Mouse (Mus musculus) gastrocnemius, postnatal 36 days (tissue): ENCODE data around the gene Ccr4. TPM values are rescaled to one million over a fixed set of nuclear protein-coding genes. Genes with fewer than 3 reads are reported as not detected.

Source experiments
- DNase-seq, 2 experiments: peaks; one replicate each; pipeline ENCODE4 v3.0.0; 2022
- intact Hi-C: fragments of 180-260 bp; cut with DNase I; formaldehyde crosslinking; loops from one replicate; pipeline ENCODE4 v1.15.1; 2025
- long read RNA-seq, 2 experiments: library from polyadenylated mRNA; stranded (forward); transcript quantifications; one replicate each; pipeline ENCODE4 v2.0.0; 2021
- total RNA-seq, 2 experiments: library from RNA; stranded (reverse); gene quantifications; 2 replicates each; pipeline ENCODE4 v1.2.3; 2021

Ccr4 gene
- not detected for total RNA-seq
- long read RNA-seq, experiment 1, result 0 reads
- long read RNA-seq, experiment 2, result 0 reads

DNA sequence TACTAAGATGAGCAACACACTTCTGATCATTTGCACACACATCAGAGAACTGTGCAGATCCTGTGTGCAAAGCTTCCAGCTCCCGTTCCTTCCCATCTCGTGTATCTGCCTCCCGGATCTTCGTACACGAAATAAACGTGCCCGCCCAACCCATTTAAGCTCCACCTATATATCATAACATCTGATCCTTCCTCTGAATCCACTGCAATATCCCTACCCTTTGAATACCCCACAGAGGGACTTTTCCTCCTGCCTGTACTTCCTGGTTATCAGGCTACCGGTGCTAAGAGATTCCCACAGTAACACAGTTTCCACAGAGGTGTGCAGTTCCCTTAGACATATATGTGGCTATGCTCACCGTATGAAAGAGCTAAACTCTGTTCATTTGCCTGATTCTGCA is at the start of gene Ccr4:
Ccr4 (minus strand) TSS at position 101 of the 400 bp plus-strand sequence.
- intact Hi-C loops, result no loop called here
- DNase-seq, result no peak

DNA sequence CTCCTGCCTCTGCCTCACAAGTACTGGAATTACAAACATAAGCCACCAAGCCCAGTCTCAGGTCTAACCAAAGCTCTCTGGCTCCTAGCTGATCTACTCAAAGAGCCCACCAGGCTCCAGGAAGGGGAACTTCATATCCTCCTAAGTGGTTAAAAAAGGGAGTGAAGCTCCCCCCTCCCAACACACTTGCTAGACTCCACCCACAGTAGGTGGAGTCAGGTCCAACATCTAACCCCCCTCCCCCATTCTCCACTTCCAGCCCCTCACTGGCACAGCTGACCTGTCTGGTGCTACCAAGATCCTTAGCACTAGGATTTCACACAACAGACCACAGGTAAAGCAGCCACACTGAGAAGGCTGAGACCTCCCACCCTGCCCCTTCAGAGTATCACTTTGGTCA is 49.1 kb upstream of the Ccr4 start:
- DNase-seq, result no peak
- intact Hi-C loops, result no loop called here

DNA sequence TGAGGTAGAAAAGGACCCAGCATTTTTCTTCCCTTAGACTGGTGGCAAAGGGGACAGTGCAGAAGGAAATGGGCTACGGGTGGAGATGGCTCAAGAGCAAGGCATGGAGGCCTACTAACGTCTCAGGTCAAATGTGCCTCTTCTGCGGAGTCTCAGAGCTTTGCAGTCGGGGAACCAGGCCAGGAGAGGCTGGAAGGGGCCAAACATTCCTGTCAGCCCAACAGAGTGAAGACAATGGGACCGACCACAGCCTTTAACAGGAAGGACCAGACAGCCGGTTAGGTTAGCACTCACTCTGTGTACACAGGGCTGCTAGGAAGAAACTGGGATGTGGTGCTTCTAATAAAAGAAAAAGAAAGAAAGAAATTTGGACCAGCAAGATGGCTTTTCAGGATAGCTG is 45.3 kb upstream of the Ccr4 start:
- intact Hi-C loops, result no loop called here
- DNase-seq, result no peak

DNA sequence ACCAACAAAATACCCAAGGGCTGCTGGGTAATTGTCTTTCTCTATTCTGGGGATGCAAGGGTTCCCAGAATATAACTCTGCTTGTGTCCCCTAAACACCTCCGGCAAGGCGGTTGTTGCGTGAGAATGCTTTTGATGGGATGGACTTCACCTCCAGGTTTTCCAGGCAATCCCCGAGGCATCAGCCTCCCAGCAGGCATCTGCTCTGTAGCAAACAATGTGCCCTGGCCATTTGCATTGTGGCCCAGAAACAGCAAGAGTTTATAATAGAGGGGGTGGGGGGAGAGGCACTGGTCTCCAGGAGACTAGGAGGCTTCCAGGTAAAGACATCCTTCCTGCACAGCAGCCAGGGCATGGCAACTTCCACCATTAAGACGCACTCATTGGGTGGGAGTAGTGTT is 44.4 kb upstream of the Ccr4 start:
- no peak for DNase-seq
- intact Hi-C loops, result no loop called here

DNA sequence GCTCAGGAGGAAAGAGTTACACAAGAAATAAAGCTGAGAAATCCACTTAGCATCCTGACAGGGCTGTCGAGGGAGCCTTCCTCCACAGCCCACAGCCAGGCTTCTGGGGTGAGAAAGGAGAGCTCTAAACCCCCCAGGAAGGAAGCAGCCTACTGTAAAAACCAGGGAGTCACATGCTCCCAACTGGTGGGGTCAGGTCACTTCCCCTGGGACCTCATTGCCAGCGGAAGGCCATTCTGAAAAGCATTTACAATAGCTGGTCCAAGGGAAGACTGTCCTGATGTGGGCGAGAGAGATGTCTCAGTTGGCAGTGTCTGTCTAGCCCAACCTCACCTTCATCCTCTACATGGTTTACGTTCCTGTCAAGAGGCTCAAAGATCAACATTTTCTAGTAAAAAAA is 43.8 kb upstream of the Ccr4 start:
- no peak for DNase-seq
- intact Hi-C loops, result no loop called here

DNA sequence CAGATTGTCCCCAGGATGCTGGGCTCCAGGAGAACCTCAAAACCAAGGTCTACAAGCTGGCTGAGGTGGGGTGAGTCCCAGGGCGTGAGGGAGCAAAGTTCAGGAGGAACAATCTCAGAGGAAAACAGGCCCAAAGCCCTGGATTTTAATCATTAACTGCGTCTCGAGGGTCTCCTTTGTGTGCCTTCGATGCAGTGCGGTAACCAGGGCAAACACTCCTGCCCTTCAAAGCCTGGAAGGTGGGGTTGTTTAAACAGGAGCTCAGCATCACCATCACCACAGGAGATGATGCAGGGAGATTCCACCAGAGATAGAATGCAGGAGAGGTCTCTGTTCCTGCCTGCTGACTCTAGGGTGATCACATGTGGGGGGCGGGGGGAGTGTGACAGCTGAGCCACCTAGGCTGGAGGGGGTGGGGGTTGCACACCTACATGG is 42.9 kb upstream of the Ccr4 start:
- DNase-seq, result no peak
- intact Hi-C loops, result no loop called here

DNA sequence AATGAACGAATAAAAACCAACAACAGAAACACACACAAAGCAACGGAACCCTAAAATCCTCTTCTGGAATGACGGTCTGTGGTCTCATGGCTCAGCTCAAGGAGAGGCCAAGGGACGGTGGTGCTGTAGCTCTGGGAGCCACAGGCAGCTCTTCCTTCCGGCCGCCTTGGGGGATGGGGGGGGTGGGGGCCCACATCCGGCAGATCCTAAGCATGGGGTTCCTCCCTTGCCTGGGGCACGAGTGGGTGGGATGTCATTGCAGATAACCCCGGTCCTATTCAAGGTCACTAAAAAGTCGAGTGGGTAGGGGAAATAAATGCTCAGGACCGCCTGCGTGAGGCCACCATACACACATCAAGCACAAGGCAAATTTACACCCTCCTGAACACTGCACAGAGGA is 42.0 kb upstream of the Ccr4 start:
- intact Hi-C loops, result no loop called here
- DNase-seq, result no peak

DNA sequence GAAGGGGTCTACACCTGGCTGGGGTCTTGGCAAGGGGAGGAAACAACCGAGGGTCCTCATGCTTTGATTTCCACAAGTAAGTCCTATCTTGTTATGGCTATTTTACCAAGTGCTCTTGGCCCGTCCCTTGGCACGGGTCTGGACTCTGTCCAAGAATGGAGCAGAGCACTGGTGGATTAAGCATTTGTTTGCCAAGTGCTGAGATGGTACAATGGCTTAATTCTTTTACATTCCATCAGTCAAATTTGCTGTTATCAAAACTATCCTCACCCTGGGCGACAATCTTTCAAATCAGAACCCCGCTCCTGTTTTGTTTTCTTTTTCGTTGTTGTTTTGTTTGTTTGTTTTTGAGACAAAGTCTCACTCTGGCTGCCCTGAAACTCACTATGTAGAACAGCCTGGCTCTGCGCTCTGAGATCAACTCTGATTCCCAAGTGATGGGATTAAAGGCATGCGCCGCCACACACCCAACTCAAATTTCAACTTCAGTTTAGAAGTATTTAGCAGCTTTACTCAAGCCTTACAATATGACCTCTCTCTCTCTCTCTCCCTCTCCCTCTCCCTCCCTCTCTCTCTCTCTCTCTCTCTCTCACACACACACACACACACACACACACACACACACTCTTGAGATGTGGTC is 40.2 kb upstream of the Ccr4 start:
- intact Hi-C loops, result no loop called here
- no peak for DNase-seq

DNA sequence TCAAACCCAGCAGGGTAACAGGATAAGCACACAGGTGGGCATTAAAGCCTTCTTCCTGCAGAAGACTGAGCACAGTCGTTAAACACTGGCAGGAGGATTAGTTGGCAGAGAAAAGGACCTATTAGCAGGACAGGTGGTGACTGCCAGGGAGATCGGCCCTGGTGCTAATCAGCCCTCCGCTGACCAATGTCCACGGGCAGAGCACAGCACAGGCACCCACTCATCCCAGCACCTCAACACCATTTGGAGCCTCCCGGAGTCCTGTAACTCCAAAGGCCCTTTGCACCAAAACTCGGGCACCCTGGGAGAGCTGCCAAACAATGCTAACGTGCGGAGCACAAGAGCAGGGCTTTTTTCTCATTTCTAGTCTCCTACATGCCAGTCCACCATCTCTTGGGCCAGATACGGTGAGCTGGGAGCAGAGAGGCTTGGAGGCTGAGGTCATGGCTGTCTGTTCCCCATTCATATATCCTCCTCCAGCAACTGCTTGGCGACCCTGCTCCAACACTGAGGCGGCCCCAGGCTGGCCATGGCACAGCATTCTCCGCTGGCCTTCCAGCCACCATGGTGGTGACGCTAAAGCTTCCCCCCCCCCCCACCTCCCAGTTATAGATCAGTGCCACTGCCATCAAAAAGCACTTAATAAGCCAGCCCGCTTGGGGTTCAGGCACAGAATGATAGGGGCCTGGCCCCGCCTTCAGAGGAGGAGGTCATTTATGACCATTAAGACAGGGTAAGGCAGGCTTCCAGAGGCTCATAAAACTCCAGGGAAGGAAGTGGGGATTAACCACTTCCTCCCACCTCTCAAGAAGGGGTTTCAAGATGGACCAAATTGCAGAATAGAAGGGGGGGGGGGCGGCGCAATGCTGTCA is 39.4 kb upstream of the Ccr4 start:
- intact Hi-C loops, result no loop called here
- no peak for DNase-seq

DNA sequence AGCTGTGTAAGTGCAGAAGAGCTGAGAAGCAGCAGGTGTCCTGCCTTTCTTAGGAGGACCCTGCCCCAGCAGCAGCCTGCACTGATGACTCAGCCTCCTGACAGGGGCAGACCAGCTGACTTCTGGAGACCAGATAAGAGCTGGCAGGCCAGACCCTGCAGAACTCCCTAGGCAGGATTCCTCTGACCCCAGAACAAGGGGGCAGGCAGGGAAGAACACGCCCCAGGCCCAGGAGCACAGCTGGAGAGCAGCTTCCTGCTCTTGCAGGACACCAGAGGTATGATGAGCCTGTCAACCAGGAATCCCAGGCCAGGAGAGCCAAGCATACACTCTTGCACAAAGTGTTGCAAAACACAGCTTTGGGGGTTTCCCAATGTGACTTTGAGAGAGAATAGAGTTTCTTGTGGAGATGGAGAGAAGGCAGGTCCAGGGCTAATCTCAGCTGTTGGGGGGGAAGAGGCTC is 36.6 kb upstream of the Ccr4 start:
- intact Hi-C loops, result no loop called here
- DNase-seq, result no peak

DNA sequence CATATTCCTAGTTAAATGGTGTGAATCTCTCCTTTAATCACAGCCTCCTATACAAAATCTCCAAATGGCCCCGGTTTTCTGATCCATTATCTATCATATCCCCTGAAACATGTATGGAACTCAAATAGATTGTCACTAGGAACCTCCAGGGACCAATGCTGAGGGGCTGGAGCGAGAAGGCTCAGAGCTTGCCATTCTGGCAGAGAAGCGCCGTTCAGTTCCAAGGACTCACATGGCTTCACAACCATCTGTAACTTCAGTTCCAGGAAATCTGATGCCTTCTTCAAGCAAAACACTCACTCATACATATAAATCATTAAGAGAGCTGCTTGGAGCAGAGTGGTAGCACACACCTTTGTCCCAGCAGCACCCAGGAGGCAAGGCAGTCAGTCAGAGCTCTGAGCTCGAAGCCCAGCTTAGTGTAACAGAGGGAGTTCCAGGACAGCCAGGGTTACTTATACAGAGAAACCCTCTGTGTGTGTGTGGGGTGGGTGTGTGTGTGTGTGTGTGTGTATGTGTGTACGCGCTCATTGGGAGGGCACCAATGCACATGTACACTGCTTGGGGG is 34.4 kb upstream of the Ccr4 start:
- DNase-seq, result no peak
- intact Hi-C loops, result no loop called here

DNA sequence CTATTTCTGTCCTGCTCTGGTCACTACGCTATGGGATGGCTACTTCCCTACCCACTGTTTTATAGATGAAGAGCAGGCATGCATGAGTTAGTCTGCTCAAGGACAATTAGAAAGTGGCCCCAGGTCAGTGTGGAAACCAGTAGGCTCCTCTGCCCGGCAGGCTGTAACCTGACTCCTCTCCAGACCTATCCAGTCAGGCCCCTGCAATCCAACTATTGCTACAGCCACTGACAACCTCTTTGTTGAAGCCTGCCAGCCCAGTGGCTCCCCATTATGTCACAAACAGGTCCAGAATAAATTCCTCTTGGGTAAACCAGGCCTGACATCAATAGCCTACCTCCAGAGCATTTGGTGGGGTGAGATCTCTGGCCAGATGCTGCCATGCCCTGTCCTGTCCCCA is 31.9 kb upstream of the Ccr4 start:
- intact Hi-C loops, result no loop called here
- no peak for DNase-seq

DNA sequence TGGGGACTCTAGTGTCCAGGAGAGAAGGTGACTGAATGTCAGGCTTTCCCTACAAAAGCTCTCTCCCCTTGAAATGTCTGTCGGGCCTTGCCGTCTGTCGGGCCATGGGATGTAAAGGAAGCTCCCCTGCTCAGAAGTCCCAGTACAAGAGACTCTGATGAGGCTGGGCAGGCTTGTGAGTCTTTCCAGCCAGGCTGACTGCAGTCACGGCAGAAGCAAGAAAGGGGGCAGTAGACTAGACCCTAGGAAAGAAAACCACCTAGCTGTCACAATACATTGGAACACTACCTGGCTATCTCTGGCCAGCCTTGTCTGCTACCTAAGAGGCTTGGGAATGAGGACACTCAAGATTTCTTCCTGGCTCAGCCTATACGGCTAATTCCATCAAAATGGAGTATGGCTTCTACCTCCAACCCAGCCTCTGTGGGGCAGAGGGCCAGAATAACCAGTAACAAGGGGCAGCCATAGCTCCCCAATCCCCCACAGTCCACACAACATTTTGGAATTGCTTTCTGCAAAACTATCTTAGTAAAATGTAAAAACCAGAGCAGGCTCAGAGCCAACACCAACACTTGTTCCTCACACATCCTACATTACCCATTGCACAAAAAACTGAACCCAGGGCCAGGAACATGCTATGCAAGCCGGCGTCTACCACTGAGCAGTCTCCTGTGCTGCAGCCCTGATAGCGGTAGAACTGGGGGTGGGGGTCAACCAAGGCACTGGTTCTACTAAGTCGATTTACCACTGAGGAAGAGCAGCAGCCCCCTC is 30.2 kb upstream of the Ccr4 start:
- no peak for DNase-seq
- intact Hi-C loops, result no loop called here

DNA sequence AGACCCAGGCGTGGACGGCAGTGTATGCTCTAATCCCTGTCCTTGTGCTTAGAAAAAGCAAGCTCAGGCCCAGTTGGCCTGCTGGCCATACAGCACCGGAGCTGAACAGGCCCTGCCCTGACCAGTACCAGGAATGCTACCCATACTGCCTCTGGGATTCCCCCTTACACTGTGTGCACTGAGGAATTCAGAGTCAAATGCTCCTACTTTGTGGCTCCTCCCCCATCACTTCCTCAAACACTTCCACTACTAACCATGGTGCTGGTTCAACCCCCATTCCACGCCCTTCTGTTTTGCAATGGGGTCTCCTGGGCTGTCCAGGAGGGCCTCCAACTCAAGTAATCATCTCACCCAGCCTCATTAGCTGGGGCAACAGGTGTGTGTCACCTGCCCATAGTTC is 29.1 kb upstream of the Ccr4 start:
- intact Hi-C loops, result no loop called here
- no peak for DNase-seq

DNA sequence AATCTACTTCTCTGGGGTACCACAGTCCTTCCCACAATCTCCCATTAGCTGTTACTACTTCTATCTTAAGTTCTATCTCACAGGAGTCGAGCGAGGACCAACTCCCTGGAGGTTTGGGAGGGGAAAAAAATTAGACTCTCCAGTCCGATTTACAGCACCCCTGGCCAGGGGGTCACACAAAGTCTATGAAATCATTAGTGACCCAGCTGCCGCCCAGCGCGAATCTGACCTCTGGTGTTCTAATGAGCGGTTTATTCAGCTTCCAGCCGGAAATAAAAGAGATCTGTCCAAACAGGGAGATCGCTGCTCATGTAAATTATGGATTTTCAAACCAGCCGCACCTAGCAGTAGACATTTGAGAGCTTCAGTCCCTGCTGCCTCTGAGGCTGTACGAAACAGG is 26.6 kb upstream of the Ccr4 start:
- intact Hi-C loops, result no loop called here

DNA sequence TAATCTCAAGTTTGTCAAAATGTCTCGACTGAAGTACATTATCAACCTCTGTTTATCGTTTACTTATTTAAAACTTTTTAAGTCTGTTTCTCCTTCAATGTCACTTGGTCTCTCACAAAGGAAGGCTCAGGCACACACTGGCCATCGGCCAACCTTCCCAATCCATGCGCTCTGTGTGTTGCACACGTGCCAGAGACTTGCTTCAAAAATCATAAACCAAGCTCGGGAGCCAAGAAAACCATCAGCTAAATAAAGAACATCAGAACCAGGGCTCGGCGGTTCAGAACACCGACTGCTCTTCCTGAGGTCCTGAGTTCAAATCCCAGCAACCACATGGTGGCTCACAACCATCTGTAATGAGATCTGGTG is 23.9 kb upstream of the Ccr4 start:
- intact Hi-C loops, result no loop called here
- DNase-seq, result no peak

More for the DNA sequence above, 26.6 kb upstream of the Ccr4 start:
- DNase-seq, result no peak

DNA sequence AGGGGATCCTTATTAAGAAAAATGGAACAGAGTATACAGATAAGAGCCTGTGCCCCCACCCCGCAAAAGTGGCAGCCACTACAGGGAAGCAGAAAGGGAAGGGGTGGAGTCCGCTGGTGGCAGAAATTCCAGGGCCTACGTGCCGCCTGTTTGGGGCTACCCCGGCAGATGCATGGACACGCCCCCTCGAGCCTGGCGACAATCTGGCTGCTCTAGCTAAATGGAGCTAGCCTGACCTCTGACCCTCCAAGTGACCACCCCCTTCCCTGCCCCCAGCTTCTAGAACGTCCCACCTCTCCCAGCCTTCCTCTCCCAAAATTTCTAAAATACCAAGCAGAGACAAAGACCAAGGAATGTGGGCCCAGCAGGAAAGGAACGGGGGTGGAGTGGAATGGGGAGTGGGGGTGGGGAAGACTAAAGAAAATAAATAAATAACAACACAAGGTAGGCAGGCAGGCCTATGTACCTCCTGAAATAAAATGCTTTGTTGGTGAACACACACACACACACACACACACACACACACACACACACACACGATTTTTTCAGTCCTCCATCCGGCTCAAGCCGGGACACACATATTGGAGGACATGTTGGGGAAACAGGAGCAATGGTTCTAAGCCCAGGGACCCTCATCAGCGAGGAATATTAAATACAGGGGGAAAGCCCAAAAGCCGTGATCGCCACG is 23.4 kb upstream of the Ccr4 start:
- intact Hi-C loops, result no loop called here
- no peak for DNase-seq

DNA sequence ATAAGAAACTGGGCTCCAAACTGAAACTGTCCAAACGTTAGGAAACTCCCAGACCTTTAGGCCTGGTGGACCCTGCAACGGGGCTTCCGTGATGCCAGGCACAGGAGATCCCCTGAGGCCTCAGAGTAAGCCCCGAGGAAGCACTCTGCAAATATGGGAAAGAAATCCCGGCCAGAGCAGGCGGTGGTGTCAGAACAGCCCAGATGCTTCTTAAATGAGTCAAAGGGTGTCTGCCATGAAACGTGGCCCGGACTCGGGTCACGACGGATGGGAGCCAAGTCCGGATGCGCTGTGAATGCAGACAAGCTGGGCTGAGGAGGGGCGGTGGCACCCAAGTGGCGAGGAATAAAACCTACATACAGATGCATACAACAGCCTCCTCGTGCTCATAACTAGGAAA is 22.4 kb upstream of the Ccr4 start:
- intact Hi-C loops, result no loop called here
- DNase-seq, result peak; percentile 37 to 47

DNA sequence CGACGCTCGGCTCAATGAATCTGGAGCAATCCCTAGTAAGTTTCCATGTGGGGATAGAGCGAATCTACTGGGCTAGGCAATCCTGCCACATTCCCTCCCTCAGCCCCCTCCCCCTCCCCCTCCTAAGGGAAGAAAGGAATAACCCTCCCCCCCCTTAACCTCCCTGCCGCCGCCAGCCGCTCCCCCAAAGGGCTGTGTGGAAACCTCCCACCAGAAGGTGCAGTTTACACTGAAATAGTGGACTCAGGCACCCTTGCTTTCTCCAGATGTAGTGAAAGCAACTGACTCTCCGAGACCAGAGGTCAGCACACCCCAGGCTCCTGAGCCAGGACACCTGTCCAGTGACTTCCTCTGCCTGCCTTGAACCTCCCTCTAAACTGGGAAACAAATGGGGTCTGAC is 21.9 kb upstream of the Ccr4 start:
- no peak for DNase-seq
- intact Hi-C loops, result no loop called here

DNA sequence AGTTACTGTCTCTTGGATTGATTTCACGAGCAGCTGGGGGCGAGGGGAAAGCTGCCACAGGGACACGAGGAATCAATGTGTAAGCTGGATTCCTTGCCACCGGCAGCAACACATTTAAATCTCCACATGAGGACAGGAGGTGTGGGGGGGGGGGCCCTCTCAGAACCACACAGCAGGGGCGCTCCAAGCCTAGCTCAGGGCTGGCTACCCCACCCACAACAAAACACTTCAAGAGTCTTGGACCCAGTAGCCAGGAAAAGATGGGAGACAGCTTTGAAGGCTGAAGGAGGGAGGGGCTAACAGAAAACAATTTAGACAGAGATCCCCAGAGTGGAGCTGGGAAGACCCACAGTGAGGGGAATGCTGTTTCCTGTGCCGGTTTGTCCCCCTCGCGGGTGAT is 21.2 kb upstream of the Ccr4 start:
- intact Hi-C loops, result no loop called here
- no peak for DNase-seq
